Mouse (Mus musculus) kidney, embryonic 14.5 days (tissue): ENCODE data around the gene Abca13. TPM values are rescaled to one million over a fixed set of nuclear protein-coding genes. Genes with fewer than 3 reads are reported as not detected.
"Not testable (repeated sequence)": the region's sequence is repeated elsewhere in the genome, so short reads cannot be mapped to it uniquely, and the experiment has no call there.

Experiments used
- ATAC-seq: fragments of 200-750 bp; cut with Nextera tagmentation; 2 replicates; pipeline ENCODE4 v1.8.0; 2017; ENCODE audit warnings: moderate number of reproducible peaks, mild to moderate bottlenecking, moderate TSS enrichment, moderate library complexity; ENCODE audit not compliant: low FRiP score, low TSS enrichment
- H3K27ac ChIP-seq: fragments of 300-500 bp; sonication (generic); 2 replicates; pipeline ENCODE4 v1.5.1; 2014; ENCODE audit warnings: low read depth, mild to moderate bottlenecking, low read length, moderate library complexity, mixed read lengths
- H3K27me3 ChIP-seq: fragments of 300-500 bp; sonication (generic); 2 replicates; pipeline ENCODE4 v1.6.1; 2014; ENCODE audit warnings: mild to moderate bottlenecking, low read length; ENCODE audit not compliant: control insufficient read depth, insufficient read depth
- H3K36me3 ChIP-seq: fragments of 300-500 bp; sonication (generic); 2 replicates; pipeline ENCODE4 v1.6.1; 2014; ENCODE audit warnings: low read length, mixed read lengths; ENCODE audit not compliant: control insufficient read depth, insufficient read depth
- H3K4me1 ChIP-seq: fragments of 300-500 bp; sonication (generic); 2 replicates; pipeline ENCODE4 v1.6.1; 2014; ENCODE audit warnings: low read length, mixed read lengths; ENCODE audit not compliant: control insufficient read depth, insufficient read depth
- H3K4me2 ChIP-seq: fragments of 300-500 bp; sonication (generic); replicated peaks from 2 replicates; pipeline ENCODE4 v1.6.1; 2014; ENCODE audit warnings: low read depth, mild to moderate bottlenecking, low read length
- H3K4me3 ChIP-seq: fragments of 300-500 bp; sonication (generic); 2 replicates; pipeline ENCODE4 v1.5.1; 2014; ENCODE audit warnings: mild to moderate bottlenecking, low read length
- H3K9ac ChIP-seq: fragments of 300-500 bp; sonication (generic); 2 replicates; pipeline ENCODE4 v1.6.1; 2014; ENCODE audit warnings: low read depth, mild to moderate bottlenecking, low read length, moderate library complexity
- H3K9me3 ChIP-seq: fragments of 300-500 bp; sonication (generic); 2 replicates; pipeline ENCODE4 v1.6.1; 2016; ENCODE audit warnings: low read length; ENCODE audit not compliant: control insufficient read depth
- WGBS: fragments of 180-500 bp; shearing (Covaris S2); extraction: QIAGEN DNeasy Blood & Tissue Kit; methylation state at CpG from one replicate; pipeline ENCODE4 v1.1.7; 2014; 5-methylcytosine and 5-hydroxymethylcytosine counted together
- polyA plus RNA-seq: library from polyadenylated mRNA; unstranded; fragments of >200 nt; fragmentation: Nextera tagmentation; extraction: Ambion mirVana; gene quantifications from 2 replicates; pipeline ENCODE4 v1.2.1, GENCODE M21; 2014

Gene Abca13
- polyA plus RNA-seq, result 0.01 and 0.11 TPM in 2 replicates

DNA sequence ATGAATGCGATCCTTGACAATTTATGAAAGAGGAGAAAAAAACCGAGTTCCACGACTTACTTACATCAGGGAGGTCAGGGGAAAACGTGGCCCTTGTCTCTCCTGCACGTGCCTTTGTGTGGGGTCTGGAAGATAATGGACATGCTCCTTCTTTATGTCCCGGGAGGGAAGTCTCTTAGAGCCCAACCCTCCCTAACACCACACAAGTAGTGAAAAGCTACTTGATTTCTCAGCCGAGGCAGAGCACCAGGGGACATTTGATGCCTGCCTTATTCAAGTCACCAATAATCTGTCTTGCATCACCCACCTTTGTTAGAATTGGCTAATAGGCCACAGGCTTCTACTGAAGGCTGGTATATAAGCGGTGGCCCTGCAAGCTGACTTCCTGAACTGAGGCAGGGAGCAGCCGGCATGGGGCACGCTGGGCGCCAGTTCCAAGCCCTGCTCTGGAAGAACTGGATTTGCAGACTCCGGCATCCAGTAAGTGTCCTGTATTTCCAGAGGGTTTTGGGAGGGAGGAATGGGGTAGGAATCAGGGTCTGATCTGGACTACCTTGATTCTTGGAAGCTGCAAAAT, at the start of gene Abca13:
Abca13 (plus strand) TSS at position 388 of the 577 bp plus-strand sequence.
- H3K27me3 ChIP-seq, result no peaks in the 10 kb centered on the region
- no peak within 1 kb of the TSS for H3K4me3 ChIP-seq
- no peak within 1 kb of the TSS for H3K27ac ChIP-seq
- H3K9ac ChIP-seq, result no peak within 1 kb of the TSS
- no peak within 1 kb of the TSS for H3K4me2 ChIP-seq
- 0 out of 2 replicates have a peak, but pooled peaks cover 2% of the 10 kb centered on the region for H3K4me1 ChIP-seq
- H3K36me3 ChIP-seq, result no peaks in the 10 kb centered on the region
- ATAC-seq, result 0 out of 2 replicates have a peak, but pooled peaks have one; percentile 32
- no peaks in the 10 kb centered on the region for H3K9me3 ChIP-seq
- WGBS, result 44% methylated on average over 12 of the region's 12 CpGs

DNA sequence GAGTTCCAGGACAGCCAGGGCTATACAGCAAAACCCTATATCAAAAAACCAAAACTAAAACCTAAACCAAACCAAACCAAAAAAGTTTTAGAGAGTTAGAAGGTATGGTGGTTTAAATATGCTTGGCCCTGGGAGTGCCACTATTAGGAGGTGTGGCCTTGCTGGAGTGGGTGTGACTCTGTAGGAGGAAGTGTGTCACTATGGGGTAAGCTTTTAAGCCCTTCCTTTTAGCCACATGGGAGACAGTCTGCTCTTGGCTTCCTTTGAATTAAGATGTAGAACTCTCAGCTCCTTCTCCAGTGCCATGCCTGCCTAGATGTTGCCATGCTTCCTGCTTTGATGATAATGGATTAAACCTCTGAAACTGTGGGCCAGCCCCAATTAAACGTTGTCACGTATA, 46.6 kb upstream of the Abca13 start:
- Histone ChIP-seq H3K9ac (no peak overlapping the region), H3K4me2 (no peak overlapping the region), H3K4me3 (no peak overlapping the region), H3K9me3 (0 out of 2 replicates have a peak, but pooled peaks cover 2% of the 10 kb centered on the region), H3K27ac (no peak overlapping the region), H3K4me1 (no peaks in the 10 kb centered on the region), H3K27me3 (no peaks in the 10 kb centered on the region), H3K36me3 (no peaks in the 10 kb centered on the region)
- ATAC-seq, result no peak
- WGBS, result 94% methylated on average over 2 of the region's 2 CpGs

- Histone ChIP-seq H3K27ac (no peak overlapping the region), H3K27me3 (no peaks in the 10 kb centered on the region), H3K4me2 (no peak overlapping the region), H3K9ac (no peak overlapping the region), H3K9me3 (0 out of 2 replicates have a peak, but pooled peaks cover 2% of the 10 kb centered on the region), H3K4me3 (no peak overlapping the region), H3K4me1 (no peaks in the 10 kb centered on the region), H3K36me3 (no peaks in the 10 kb centered on the region)
- 93% methylated on average over 4 of the region's 4 CpGs for whole genome bisulfite sequencing
- no peak for ATAC-seq
These were observed 45.6 kb upstream of the Abca13 start for GRCm38 (mm10) chr11:9146115-9146514.

DNA sequence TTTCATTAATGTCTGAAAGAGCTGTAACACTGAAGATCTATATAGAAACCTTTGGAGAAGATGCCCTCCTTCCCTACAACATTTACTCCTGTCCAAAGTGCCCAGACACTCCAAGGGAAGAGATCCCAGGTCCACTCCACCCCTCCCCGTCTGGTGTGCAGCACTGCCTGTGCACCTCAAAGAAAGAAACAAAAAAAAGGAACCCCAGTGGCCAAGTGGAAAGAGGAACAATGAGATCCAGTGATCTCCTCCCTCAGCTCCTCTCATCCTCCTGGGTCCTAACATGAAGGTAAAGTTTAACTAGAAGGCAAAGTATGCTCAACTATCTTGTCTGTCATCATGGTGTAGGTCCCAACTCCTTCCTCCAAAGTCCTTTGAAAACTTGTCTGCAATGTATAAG, 45.1 kb upstream of the Abca13 start:
- no peak overlapping the region for H3K4me3 ChIP-seq
- H3K4me1 ChIP-seq, result no peaks in the 10 kb centered on the region
- 87% methylated on average over 1 of the region's 1 CpGs for WGBS
- H3K9me3 ChIP-seq, result 0 out of 2 replicates have a peak, but pooled peaks cover 2% of the 10 kb centered on the region
- H3K4me2 ChIP-seq, result no peak overlapping the region
- H3K27me3 ChIP-seq, result no peaks in the 10 kb centered on the region
- no peaks in the 10 kb centered on the region for H3K36me3 ChIP-seq
- no peak overlapping the region for H3K27ac ChIP-seq
- no peak for ATAC-seq
- H3K9ac ChIP-seq, result no peak overlapping the region

- H3K4me2 ChIP-seq, result no peak overlapping the region
- H3K4me3 ChIP-seq, result no peak overlapping the region
- no peak for ATAC-seq
- no peak overlapping the region for H3K27ac ChIP-seq
- H3K36me3 ChIP-seq, result no peaks in the 10 kb centered on the region
- H3K9me3 ChIP-seq, result 0 out of 2 replicates have a peak, but pooled peaks cover 2% of the 10 kb centered on the region
- H3K9ac ChIP-seq, result no peak overlapping the region
- H3K27me3 ChIP-seq, result no peaks in the 10 kb centered on the region
- 57% methylated on average over 2 of the region's 2 CpGs for WGBS
- H3K4me1 ChIP-seq, result no peaks in the 10 kb centered on the region
These were observed 43.5 kb upstream of the Abca13 start for GRCm38 (mm10) chr11:9148206-9148605.

DNA sequence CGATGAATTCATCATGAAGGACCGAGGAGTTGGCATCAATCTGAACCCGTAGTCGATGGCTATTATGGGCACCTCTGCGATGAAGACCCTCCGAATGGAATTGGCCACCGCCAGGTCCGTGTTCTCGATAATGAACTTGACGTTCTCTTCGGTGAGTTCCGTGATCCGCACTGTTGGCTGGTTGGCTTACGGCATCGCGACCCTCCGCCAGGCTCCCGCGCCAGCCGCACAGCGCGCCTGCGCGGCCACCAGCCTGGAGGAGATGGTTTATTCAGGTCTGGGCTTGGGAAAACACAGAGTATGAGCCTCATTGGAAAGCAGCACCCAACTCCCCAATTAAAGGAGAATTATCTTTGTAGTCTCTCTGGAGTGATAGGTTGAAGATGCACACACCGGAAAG, 41.3 kb upstream of the Abca13 start:
- H3K27ac ChIP-seq, ATAC-seq, H3K36me3 ChIP-seq, H3K27me3 ChIP-seq, H3K4me1 ChIP-seq, H3K4me3 ChIP-seq, H3K9ac ChIP-seq, H3K9me3 ChIP-seq, H3K4me2 ChIP-seq: not testable (repeated sequence)
- WGBS, result 85% methylated on average over 25 of the region's 25 CpGs

- no peaks in the 10 kb centered on the region for H3K4me1 ChIP-seq
- H3K27me3 ChIP-seq, result no peaks in the 10 kb centered on the region
- H3K9ac ChIP-seq, result no peak overlapping the region
- no peaks in the 10 kb centered on the region for H3K9me3 ChIP-seq
- no peak overlapping the region for H3K27ac ChIP-seq
- 39% methylated on average over 3 of the region's 3 CpGs for WGBS
- H3K4me2 ChIP-seq, result no peak overlapping the region
- H3K4me3 ChIP-seq, result no peak overlapping the region
- no peaks in the 10 kb centered on the region for H3K36me3 ChIP-seq
- peak; percentile 62; the same call in 1 of the 2 replicates for ATAC-seq
These were observed 31.8 kb upstream of the Abca13 start for GRCm38 (mm10) chr11:9159953-9160352.

GRCm38 (mm10) chr11:9167331-9167730, 24.4 kb upstream of the Abca13 start:
- H3K27me3 ChIP-seq, result no peaks in the 10 kb centered on the region

GRCm38 (mm10) chr11:9181477-9181876, 10.3 kb upstream of the Abca13 start:
- Histone ChIP-seq H3K27me3 (no peaks in the 10 kb centered on the region), H3K36me3 (no peaks in the 10 kb centered on the region), H3K4me3 (no peak overlapping the region), H3K9ac (no peak overlapping the region), H3K4me2 (no peak overlapping the region), H3K4me1 (no peaks in the 10 kb centered on the region), H3K9me3 (no peaks in the 10 kb centered on the region), H3K27ac (no peak overlapping the region)
- no peak for ATAC-seq
- 85% methylated on average over 1 of the region's 1 CpGs for WGBS

More at GRCm38 (mm10) chr11:9167331-9167730, 24.4 kb upstream of the Abca13 start:
- H3K9ac ChIP-seq, result no peak overlapping the region
- no peak overlapping the region for H3K4me2 ChIP-seq
- H3K4me3 ChIP-seq, result no peak overlapping the region
- H3K36me3 ChIP-seq, result no peaks in the 10 kb centered on the region
- H3K9me3 ChIP-seq, result no peaks in the 10 kb centered on the region
- H3K4me1 ChIP-seq, result no peaks in the 10 kb centered on the region
- WGBS, result 74% methylated on average over 2 of the region's 2 CpGs
- H3K27ac ChIP-seq, result no peak overlapping the region
- no peak for ATAC-seq
